ENCODE assay signal across 8 mouse cellular contexts in genomic region chr6:135168471-135168870, GRCm38 (mm10). TPM values are rescaled to one million over a fixed set of nuclear protein-coding genes. Genes with fewer than 3 reads are reported as not detected.
A peak's percentile ranks its signal among the peaks of the same experiment; 100 is the strongest.
DNase-seq lines count a peak whose midpoint lies in the region; ATAC-seq and TF ChIP-seq lines count a peak whose summit lies in the region.

No protein-coding gene starts in this region.

- in situ Hi-C loops in ES-E14 (cut with MboI; ENCODE audit: low sequenced_read_pairs in 2 of 2, unreplicated experiment in 2 of 2): no loop called here

- no peak for TF ChIP-seq CTCF in olfactory bulb, adult 2 months (IDR thresholded peaks at IDR 0.05; ENCODE audit: insufficient read depth, low read depth, low read length)

- peak overlapping the region; percentile 87 for H3K4me2 ChIP-seq in heart, embryonic 12.5 days
- peak overlapping the region; percentile 67 for H3K4me2 ChIP-seq in liver, embryonic 15.5 days

- H3K9ac ChIP-seq in ES-E14 (ENCODE audit: insufficient read depth, low read depth, low read length, poor library complexity, severe bottlenecking): peak overlapping the region; percentile 51; the same call in 1 of the 2 replicates
- H3K9ac ChIP-seq in heart, embryonic 12.5 days: peak overlapping the region; percentile 82; the same call in 1 of the 2 replicates
- H3K9ac ChIP-seq in liver, embryonic 15.5 days: peak overlapping the region; percentile 83

- peak overlapping the region; percentile 86 to 88 for H3K4me3 ChIP-seq in ES-E14 (ENCODE audit: insufficient read depth in 1 of 2, low read depth in 1 of 2, low read length in 2 of 2, poor library complexity in 1 of 2, severe bottlenecking in 1 of 2)
- H3K4me3 ChIP-seq in heart, embryonic 12.5 days: peak overlapping the region; percentile 73
- H3K4me3 ChIP-seq in liver, embryonic 15.5 days (replicated peaks): peak overlapping the region; percentile 71
- H3K4me3 ChIP-seq in olfactory bulb, adult 2 months (ENCODE audit: insufficient read depth, low read depth, low read length): peak overlapping the region; percentile 49

- peak; percentile 55 to 57 for DNase-seq in B cell, adult 2 months
- DNase-seq in ES-E14 (ENCODE audit: low read depth, low spot score): no peak
- DNase-seq in layer of hippocampus, adult 9-10 months (ENCODE audit: low spot score): no peak
- DNase-seq in urinary bladder, postnatal 14 days (ENCODE audit: low spot score): no peak
- no peak for DNase-seq in left cerebral cortex, adult 8-10 months (ENCODE audit: low spot score in 2 of 2)

- H3K27ac ChIP-seq in ES-E14 (ENCODE audit: insufficient read depth, low read depth, low read length, poor library complexity, severe bottlenecking): no peak overlapping the region
- H3K27ac ChIP-seq in heart, embryonic 12.5 days (ENCODE audit: poor library complexity, severe bottlenecking): no peak overlapping the region
- peak overlapping the region; percentile 96 for H3K27ac ChIP-seq in liver, embryonic 15.5 days (replicated peaks)
- no peak overlapping the region for H3K27ac ChIP-seq in olfactory bulb, adult 2 months (ENCODE audit: insufficient read depth, low read depth, low read length)

- no peaks in the 10 kb centered on the region; the same call in 1 of the 2 replicates for H3K36me3 ChIP-seq in ES-E14 (ENCODE audit: control insufficient read depth, insufficient read depth, low read length, poor library complexity, severe bottlenecking)
- H3K36me3 ChIP-seq in heart, embryonic 12.5 days: no peaks in the 10 kb centered on the region
- H3K36me3 ChIP-seq in liver, embryonic 15.5 days (replicated peaks): peaks cover 7% of the 10 kb centered on the region

- peaks cover 5% of the 10 kb centered on the region in 2 experiments; a peak in 1 of 4 replicates for H3K4me1 ChIP-seq in ES-E14 (ENCODE audit: control insufficient read depth in 2 of 2, insufficient read depth in 2 of 2, low read length in 2 of 2, poor library complexity in 1 of 2)
- peaks cover 13% of the 10 kb centered on the region for H3K4me1 ChIP-seq in heart, embryonic 12.5 days (replicated peaks)
- H3K4me1 ChIP-seq in liver, embryonic 15.5 days (replicated peaks): peaks cover 50% of the 10 kb centered on the region
- peaks cover 12% of the 10 kb centered on the region for H3K4me1 ChIP-seq in olfactory bulb, adult 2 months (ENCODE audit: control insufficient read depth, insufficient read depth, low read length)

- 0 out of 2 replicates have a peak, but pooled peaks cover 6% of the 10 kb centered on the region for H3K27me3 ChIP-seq in heart, embryonic 12.5 days (replicated peaks)
- H3K27me3 ChIP-seq in liver, embryonic 15.5 days: no peaks in the 10 kb centered on the region

- TF ChIP-seq POLR2A in olfactory bulb, adult 2 months (IDR thresholded peaks at IDR 0.05; ENCODE audit: insufficient read depth, low read depth, low read length): no peak

- ATAC-seq in heart, embryonic 12.5 days (ENCODE audit: insufficient number of reproducible peaks, low FRiP score): no peak
- no peak for ATAC-seq in liver, embryonic 15.5 days (ENCODE audit: insufficient read depth)

- no peaks in the 10 kb centered on the region for H3K9me3 ChIP-seq in ES-E14 (ENCODE audit: control insufficient read depth, insufficient read depth, low read depth, low read length)
- peaks cover 6% of the 10 kb centered on the region; the same call in 1 of the 2 replicates for H3K9me3 ChIP-seq in heart, embryonic 12.5 days (replicated peaks)
- H3K9me3 ChIP-seq in liver, embryonic 15.5 days (replicated peaks): no peaks in the 10 kb centered on the region; the same call in 1 of the 2 replicates

- WGBS in heart, embryonic 12.5 days: 75% methylated on average over 6 of the region's 6 CpGs
- WGBS in liver, embryonic 15.5 days (ENCODE audit: insufficient replicate concordance): 75% methylated on average over 6 of the region's 6 CpGs
- WGBS in olfactory bulb, adult 2 months: 88% methylated on average over 6 of the region's 6 CpGs

TF ChIP-seq in ES-E14, 5 proteins besides CTCF, POLR2A, EP300 and RAD21:
- TF ChIP-seq HCFC1 (IDR thresholded peaks at IDR 0.05; ENCODE audit: borderline replicate concordance, insufficient read depth, low read length): no peak
- no peak for TF ChIP-seq CHD2 (IDR thresholded peaks at IDR 0.05; ENCODE audit: low read depth, low read length)
- TF ChIP-seq MAFK (IDR thresholded peaks at IDR 0.05; ENCODE audit: insufficient read depth, low read depth, low read length): no peak
- TF ChIP-seq ZC3H11A (IDR thresholded peaks at IDR 0.05; ENCODE audit: borderline replicate concordance, low read depth, low read length): no peak
- no peak for TF ChIP-seq ZNF384 (IDR thresholded peaks at IDR 0.05; ENCODE audit: low read depth, low read length)
TF ChIP-seq in ES-E14: peak in this region for 0.

RNA-seq across cellular contexts. Expression of gene Fam234b, which starts 29.3 kb away (rescaled TPM):
- 7.5 and 13.8 TPM in 2 replicates for total RNA-seq in ES-E14 (2012; rRNA removed)
- polyA plus RNA-seq in heart, embryonic 12.5 days (2016; fragmentation: Nextera tagmentation; extraction: Ambion mirVana): 9.0 and 10.7 TPM in 2 replicates
- 30.3 and 34.4 TPM in 2 replicates for polyA plus RNA-seq in liver, embryonic 15.5 days (2015; fragmentation: Nextera tagmentation; extraction: Ambion mirVana)
- polyA plus RNA-seq in olfactory bulb, adult 2 months (2012; ENCODE audit: insufficient read depth, insufficient read length, low replicate concordance, missing spikeins): 357 TPM in 1 of 2 replicates, not detected in the other
- total RNA-seq in left cerebral cortex, adult 8-10 months (2022): 100 to 1,000 TPM; 149 to 164 (median 160) TPM

RNA-seq across cellular contexts. Expression of gene Hebp1, which starts 29.4 kb away (rescaled TPM):
- 17.0 and 22.4 TPM in 2 replicates for total RNA-seq in ES-E14 (2012; rRNA removed)
- 14.8 and 16.0 TPM in 2 replicates for polyA plus RNA-seq in heart, embryonic 12.5 days (2016; fragmentation: Nextera tagmentation; extraction: Ambion mirVana)
- polyA plus RNA-seq in liver, embryonic 15.5 days (2015; fragmentation: Nextera tagmentation; extraction: Ambion mirVana): 116 and 117 TPM in 2 replicates
- polyA plus RNA-seq in olfactory bulb, adult 2 months (2012; ENCODE audit: insufficient read depth, insufficient read length, low replicate concordance, missing spikeins): not detected in 2 replicates
- total RNA-seq in left cerebral cortex, adult 8-10 months (2022): 10 to 100 TPM; 48.6 to 60.9 (median 56.7) TPM

RNA-seq across cellular contexts. Expression of gene Gprc5d, which starts 50.4 kb away (rescaled TPM):
- total RNA-seq in ES-E14 (2012; rRNA removed): not detected in 2 replicates
- not detected in 2 replicates for polyA plus RNA-seq in heart, embryonic 12.5 days (2016; fragmentation: Nextera tagmentation; extraction: Ambion mirVana)
- polyA plus RNA-seq in liver, embryonic 15.5 days (2015; fragmentation: Nextera tagmentation; extraction: Ambion mirVana): 0.08 and 0.15 TPM in 2 replicates
- polyA plus RNA-seq in olfactory bulb, adult 2 months (2012; ENCODE audit: insufficient read depth, insufficient read length, low replicate concordance, missing spikeins): not detected in 2 replicates
- total RNA-seq in left cerebral cortex, adult 8-10 months (2022): under 1 TPM in 1 of 4 experiments, not detected in 3; 0.28 TPM

Comparison
In these comparisons a context has a peak if more than half of its experiments do, and no peak if none do; other contexts are left out.
1. DNase-seq: peak in B cell, adult 2 months (2 of 2); none in ES-E14 (single experiment), layer of hippocampus, adult 9-10 months (single experiment), urinary bladder, postnatal 14 days (single experiment) and left cerebral cortex, adult 8-10 months (0 of 2).
2. Peak in every context shown above with its lines, with median percentiles within 50 percentile points of each other: H3K4me3 ChIP-seq and H3K9ac ChIP-seq.